Mouse (Mus musculus) 416B (cell line): Measurements from ENCODE around the gene Chp2.
A peak's percentile ranks its signal among the peaks of the same experiment; 100 is the strongest.

Experiments used
- DNase-seq: peaks from one replicate; pipeline ENCODE4 v3.0.0; 2011; ENCODE audit warnings: low read depth

Chp2 gene

DNA sequence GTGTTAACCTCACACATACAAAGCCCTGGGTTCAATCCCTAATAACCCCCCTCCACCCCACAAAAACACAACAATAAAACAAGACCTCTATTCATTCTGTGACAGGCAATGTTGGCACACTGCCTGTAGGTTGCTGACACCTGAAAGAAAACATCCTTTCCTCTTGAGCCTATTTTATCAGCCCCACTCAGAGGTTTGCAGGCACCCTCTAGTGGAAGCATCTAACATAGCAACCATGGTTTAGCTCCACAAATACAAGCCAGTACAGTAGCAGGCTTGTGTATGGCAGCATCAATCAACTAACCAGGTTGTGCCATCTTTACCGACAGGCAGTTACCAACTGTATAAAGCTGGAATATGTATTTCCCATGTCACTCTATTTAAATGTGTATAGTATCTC lies 23.0 kb downstream of the Chp2 start:
- peak; percentile 64 for DNase-seq

DNA sequence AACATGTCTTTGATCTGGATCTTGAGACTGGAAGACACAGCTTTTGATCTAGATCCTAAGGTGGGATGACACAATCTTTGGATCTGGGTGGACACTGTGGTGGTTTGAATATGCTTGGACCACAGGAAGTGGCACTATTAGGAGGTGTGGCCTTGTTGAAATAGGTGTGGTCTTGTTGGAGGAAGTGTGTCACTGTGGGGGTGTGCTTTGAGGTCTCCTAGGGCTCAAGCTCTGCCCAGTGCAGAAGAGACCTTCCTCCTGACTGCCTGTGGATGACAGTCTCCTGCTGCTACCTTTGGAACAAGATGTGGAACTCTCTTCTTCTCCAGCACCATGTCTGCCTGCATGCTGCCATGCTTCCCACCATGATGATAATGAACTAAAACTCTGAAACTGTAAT lies 23.4 kb downstream of the Chp2 start:
- DNase-seq, result peak; percentile 32

DNA sequence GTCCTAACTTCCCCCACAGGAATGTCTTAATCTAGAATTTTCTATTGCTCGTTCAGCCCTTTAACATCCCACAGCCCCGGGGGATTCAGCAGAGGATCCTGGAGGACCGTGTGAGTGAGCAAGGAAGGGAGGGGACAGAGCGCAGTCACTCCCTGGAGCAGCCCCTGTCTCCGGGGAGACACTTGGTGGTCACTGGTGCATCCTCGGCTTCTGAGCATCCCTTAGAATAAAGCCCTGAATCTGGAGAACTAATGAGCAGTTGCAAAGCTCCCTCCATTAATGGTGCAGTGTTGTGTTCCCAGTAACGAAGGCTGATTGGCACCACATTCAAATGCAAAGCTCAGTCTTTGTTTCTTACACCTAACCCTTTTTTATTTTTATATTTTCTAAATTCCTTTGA lies 24.9 kb downstream of the Chp2 start:
- no peak for DNase-seq

DNA sequence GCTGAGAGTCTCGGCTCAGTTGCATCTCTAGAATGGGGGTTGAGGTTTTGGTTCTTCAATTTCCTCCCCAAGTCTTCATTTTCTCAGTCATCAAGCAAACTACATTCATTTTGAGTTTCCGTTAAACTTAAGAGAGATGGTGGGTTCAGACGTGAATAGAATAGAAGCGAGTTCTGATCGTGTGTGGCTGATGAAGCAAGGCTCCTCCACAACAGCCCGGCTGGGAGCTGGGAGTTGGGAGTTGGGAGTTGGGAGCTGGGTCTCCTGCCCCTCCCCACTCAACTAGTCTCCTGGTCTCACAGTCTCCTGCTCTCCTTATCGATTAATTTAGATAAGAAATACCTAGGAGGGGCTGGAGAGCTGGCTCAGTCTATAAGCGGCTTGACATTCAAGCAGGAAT lies 25.3 kb downstream of the Chp2 start:
- no peak for DNase-seq

DNA sequence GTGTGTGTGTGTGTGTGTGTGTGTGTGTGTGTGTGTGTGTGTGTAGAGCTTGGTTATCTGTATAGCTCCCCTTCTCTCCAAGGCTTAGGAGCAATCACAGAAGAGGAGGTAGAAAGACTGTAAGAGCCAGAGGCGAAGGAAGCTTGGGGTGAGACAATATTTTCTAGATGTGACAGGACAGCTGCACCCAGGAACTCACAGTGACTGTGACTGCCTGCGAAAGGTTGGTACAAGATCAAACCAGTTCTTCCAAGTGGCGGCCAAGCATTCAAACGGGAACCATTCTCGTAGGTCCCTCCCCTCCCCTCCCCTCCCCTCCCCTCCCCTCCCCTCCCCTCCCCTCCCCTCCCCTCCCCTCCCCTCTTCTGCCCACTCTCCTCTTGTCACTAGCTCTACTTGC lies 26.7 kb downstream of the Chp2 start:
- DNase-seq, result no peak

DNA sequence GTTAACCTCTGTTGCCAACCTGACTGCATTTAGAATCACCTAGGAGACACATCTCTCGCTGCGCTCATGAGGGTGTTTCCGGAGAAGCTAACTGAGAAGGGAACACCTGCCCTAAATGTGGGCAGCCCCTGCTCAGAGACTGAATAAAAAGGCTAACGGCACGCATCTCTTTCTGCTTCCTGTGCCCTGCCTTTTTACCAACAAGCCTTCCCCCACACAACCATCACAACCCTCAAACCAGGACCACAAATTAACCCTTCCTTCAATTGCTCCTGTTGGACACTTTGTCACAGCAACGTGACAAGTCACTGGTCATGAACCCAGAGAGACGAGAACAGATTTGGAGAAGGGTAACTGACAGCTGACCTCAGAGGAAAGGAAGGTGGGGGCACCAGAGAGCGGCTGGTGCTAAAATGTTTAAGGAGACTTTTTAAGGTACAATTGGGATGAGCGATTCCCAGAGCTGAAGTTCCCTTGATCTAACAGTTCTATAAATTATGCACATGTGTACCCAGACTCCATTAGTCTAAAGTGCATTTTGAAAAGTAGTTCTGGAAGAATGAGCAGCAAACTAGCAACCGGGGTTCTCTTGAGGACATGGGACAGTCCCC lies 28.1 kb downstream of the Chp2 start:
- DNase-seq, result no peak

DNA sequence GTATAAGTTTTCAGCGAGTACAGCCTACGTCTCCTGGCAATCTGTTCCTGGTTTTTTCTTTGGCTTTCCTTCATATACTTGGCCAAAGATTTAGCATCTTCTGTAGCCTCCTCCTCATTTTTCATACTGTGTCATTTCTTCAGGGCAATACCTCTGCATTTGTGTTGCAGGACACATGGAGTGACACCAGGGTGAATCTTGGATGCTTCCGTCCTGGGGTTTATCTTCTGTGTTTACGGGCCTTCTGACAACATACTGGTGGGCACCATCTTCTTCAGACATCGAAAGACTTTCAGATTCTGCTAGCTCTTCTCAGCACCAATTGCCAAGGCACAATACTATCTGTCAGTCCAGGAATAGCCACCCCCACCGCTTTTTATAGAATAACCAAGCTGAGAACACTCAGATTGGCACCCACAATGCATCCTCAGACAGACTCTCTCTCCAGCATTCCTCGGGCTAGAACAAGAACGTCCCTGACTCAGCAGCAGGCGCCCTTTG lies 30.1 kb downstream of the Chp2 start:
- no peak for DNase-seq

DNA sequence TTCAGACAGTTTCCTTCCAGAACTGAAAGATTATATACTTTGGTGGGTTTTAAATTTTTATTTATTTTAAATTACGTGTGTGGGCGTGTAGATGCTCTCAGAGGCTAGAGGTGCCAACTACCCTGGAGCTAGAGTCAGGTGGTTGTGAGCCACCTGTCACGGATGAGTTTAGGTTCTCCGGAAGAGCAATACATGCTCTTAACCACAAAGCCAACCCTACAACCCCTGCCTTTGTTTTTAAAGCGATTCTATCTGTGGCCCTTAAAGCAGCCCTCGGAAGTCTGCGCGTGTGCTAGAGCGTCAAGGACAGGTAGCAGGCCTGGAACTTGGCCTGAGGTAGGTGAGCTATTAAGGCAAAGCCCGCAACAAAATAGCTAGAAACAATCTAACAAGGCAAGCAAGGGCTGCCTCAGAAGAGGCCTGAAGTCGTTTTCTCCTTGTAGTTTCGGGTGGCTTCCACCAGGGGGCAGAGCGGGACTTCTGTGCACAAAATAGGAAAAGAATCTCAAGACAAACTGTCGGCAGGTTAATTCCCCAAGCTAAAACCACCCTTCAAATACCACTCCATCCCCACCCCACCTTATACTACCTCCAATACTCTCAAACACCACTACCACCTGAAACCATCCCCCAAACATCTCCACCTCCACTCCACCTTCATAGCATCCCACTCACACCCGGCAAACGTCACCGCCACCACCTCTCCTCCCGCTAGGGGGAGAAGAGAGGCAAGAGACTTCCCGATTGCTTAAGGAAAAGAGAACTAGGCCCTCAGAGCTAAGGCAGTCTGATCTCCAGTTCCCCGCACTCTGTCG lies 32.1 kb downstream of the Chp2 start:
- peak; percentile 86 for DNase-seq

DNA sequence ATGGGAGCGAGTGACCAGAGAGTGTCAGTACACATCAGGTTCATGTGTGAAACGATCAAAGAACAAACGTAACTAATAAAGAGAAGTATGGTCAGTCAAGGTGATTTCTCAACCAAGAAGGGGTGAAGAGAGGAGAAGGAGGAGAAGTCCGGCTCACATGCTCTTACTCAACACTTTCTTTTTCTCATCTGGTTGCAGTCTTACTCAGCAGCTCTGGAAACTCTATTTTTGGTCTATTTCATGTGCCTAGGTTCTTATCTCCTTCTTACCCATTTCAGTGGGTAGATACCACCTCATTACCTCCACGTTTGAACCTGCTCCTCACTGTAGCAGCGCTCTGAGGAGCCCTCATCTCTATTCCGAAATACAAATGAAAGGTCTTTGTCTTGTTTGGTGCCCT lies 37.4 kb downstream of the Chp2 start:
- DNase-seq, result peak; percentile 53

DNA sequence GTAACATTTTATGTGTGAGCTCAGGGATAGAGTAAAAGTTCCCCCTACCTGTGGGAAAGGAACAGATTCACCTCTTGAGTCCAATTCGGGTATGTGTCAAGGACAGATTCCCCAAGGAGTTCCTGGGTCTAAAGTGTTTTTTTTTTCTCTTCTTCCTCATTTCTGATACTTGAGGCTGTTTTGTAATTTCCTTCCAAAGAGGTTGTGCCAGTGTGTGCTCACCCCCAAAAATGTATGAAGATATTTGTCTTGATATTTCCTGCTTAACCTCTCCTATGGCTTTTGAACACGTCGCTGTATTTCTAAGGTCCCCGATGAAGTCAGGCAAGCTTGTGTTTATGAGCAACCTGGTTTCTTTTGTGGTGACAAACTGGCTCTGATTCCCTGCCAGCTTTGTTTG lies 39.2 kb downstream of the Chp2 start:
- DNase-seq, result peak; percentile 38

DNA sequence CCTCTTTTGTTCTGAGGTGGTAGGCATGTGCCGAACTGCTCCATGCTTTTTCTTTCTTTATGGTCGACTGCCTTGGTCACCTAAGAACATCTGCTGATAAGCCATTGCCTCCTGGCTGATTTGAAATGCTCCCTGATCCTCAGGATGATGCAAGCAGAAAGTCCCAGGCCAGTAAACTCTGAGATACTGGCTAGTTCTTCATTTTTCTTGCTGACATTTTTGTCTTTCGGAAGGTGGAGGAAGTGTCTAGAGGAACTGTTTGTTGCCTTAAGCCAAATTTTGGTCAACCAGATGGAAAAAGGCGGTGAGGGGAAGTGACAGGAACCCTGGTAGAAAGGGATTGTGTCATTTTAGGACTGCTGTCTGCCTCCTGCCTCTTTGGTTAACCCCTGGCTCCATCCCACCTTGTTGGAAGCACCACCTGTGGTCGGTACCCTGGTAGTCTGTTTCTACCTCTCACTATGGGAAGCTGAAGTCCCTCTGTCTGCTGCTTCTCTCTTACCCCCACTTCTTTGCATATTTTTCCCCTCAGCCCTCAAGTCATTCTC lies 40.8 kb downstream of the Chp2 start:
- DNase-seq, result peak; percentile 51

DNA sequence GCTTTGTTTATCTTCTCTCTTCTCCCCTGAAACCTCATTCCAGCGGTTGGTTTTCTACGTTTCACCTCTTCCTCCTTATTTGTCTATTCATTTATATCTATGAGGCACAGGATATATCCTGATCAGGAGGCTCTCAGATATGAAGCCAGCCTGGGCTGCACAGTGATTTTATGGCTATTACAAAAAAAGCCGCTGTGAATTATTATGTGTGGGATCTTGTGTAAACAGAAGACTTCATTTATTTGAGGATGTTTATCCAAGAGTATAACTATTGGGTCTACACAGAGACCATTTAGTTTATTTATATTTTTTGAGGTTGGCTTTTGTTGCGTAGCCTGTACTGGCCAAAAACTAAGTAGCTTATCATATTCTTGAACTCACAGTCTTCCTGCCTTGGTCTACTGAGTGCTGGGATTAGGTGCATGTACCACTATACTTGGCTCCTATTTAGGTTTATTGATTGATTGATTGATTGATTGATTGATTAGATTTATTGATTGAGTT lies 49.7 kb downstream of the Chp2 start:
- DNase-seq, result no peak

DNA sequence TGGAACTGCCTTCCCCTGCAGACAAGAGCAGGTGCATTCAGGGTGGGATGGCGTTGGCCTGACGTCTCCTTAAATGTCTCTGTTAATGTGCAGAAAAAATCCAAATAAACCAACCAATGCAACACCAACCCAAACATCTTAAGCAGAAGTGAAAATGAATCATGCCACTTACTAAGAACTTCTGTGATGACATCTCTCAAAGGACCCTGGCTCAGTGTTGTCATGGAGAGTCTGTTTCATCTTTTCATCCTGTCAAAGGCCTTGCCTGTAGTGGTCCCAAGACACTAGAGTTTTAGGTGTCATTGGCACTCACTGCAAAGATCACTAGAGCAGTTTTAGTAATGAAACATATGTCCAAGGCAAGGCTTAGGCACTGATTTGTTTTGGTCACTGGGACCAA lies 53.0 kb downstream of the Chp2 start:
- DNase-seq, result no peak
